Mouse (Mus musculus) intestine, postnatal 0 days (tissue): ENCODE data around the gene Sh2b2. TPM values are rescaled to one million over a fixed set of nuclear protein-coding genes. Genes with fewer than 3 reads are reported as not detected.
A peak's percentile ranks its signal among the peaks of the same experiment; 100 is the strongest.

Experiments
- ATAC-seq: fragments of 200-750 bp; cut with Nextera tagmentation; 2 replicates; pipeline ENCODE4 v1.8.0; 2017; ENCODE audit warnings: mild to moderate bottlenecking, moderate TSS enrichment, moderate library complexity
- H3K27ac ChIP-seq: fragments of 300-500 bp; sonication (generic); 2 replicates; pipeline ENCODE4 v1.5.1; 2014; ENCODE audit warnings: mild to moderate bottlenecking, low read depth, low read length, moderate library complexity
- H3K27me3 ChIP-seq: fragments of 300-500 bp; sonication (generic); replicated peaks from 2 replicates; pipeline ENCODE4 v1.6.1; 2014; ENCODE audit warnings: low read length, mixed read lengths; ENCODE audit not compliant: control insufficient read depth, insufficient read depth
- H3K36me3 ChIP-seq: fragments of 300-500 bp; sonication (generic); 2 replicates; pipeline ENCODE4 v1.6.1; 2014; ENCODE audit warnings: mild to moderate bottlenecking, moderate library complexity; ENCODE audit not compliant: control insufficient read depth, insufficient read depth
- H3K4me1 ChIP-seq: fragments of 300-500 bp; sonication (generic); replicated peaks from 2 replicates; pipeline ENCODE4 v1.6.1; 2014; ENCODE audit warnings: antibody characterized with exemption, low read length, mixed read lengths; ENCODE audit not compliant: control insufficient read depth, insufficient read depth
- H3K4me2 ChIP-seq: fragments of 300-500 bp; sonication (generic); replicated peaks from 2 replicates; pipeline ENCODE4 v1.6.1; 2014; ENCODE audit warnings: low read depth, mild to moderate bottlenecking, moderate library complexity
- H3K4me3 ChIP-seq: fragments of 300-500 bp; sonication (generic); 2 replicates; pipeline ENCODE4 v1.5.1; 2014; ENCODE audit warnings: low read depth, low read length
- H3K9ac ChIP-seq: fragments of 300-500 bp; sonication (generic); 2 replicates; pipeline ENCODE4 v1.6.1; 2014; ENCODE audit warnings: mild to moderate bottlenecking, low read depth, low read length
- H3K9me3 ChIP-seq: fragments of 300-500 bp; sonication (generic); 2 replicates; pipeline ENCODE4 v1.6.1; 2016; ENCODE audit warnings: mixed run types; ENCODE audit not compliant: control insufficient read depth
- CTCF ChIP-seq: sonication (generic); IDR thresholded peaks from 2 replicates; pipeline ENCODE4 v1.5.1; 2016; ENCODE audit warnings: low read depth, mild to moderate bottlenecking, control low read depth, antibody characterized with exemption, moderate library complexity
- WGBS: fragments of 180-500 bp; shearing (Covaris S2); extraction: QIAGEN DNeasy Blood & Tissue Kit; methylation state at CpG from one replicate; pipeline ENCODE4 v1.1.7; 2014; 5-methylcytosine and 5-hydroxymethylcytosine counted together
- polyA plus RNA-seq: library from polyadenylated mRNA; unstranded; fragments of >200 nt; fragmentation: Nextera tagmentation; extraction: Ambion mirVana; gene quantifications from 2 replicates; pipeline ENCODE4 v1.2.1, GENCODE M21; 2015

The Sh2b2 gene
- polyA plus RNA-seq, 1 experiment from 2014 or later, result 1.0 TPM

DNA sequence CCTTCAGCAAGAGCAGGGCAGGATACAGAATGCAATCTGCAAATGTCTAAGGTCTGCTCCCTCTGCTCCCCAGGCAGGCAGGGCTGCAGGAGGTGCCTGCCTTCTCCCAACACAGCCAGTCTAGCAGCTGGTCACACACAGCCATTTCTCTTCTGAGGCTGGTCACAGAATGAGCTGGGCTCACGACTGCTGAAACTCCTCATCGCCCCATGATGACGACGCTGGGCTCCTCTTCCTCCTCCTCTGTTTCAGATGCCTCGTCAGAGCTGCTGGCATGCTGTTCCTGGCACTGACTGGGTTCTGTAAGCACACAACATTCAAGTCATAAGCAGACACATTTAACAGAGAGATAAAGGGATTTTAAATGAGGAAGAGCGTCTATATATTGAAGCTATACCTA, 65.2 kb downstream of the Sh2b2 start:
- WGBS, result 89% methylated on average over 6 of the region's 6 CpGs
- Histone ChIP-seq H3K9me3 (no peaks in the 10 kb centered on the region), H3K4me1 (no peaks in the 10 kb centered on the region), H3K27ac (no peak overlapping the region), H3K4me2 (no peak overlapping the region), H3K4me3 (no peak overlapping the region), H3K9ac (no peak overlapping the region), H3K36me3 (peaks cover 56% of the 10 kb centered on the region), H3K27me3 (no peaks in the 10 kb centered on the region)
- no peak for TF ChIP-seq CTCF
- ATAC-seq, result no peak

DNA sequence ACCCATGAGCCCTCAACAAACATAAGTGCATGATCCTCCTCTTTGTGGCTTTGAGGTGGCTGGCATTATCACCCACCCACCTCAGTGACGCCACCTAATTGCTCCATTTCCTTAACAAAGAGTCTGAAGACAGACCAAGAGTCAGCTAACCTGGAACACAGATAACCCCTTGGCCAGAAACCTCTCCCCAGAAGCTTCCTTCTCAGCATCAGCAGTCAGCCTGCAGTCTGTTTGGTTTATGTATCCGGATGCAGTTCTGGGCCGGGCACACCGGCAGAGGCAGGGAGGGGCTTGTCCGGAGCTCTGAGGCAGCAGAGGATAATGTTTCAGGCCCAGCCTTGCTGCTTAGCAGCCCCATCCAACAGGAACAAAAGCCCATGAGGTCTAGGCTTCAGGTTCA, 66.8 kb downstream of the Sh2b2 start:
- no peak overlapping the region for H3K4me2 ChIP-seq
- WGBS, result 79% methylated on average over 5 of the region's 5 CpGs
- H3K9me3 ChIP-seq, result no peaks in the 10 kb centered on the region
- peaks cover 54% of the 10 kb centered on the region for H3K36me3 ChIP-seq
- H3K4me1 ChIP-seq, result no peaks in the 10 kb centered on the region
- no peak for TF ChIP-seq CTCF
- ATAC-seq, result no peak
- H3K27me3 ChIP-seq, result no peaks in the 10 kb centered on the region
- H3K27ac ChIP-seq, result no peak overlapping the region
- no peak overlapping the region for H3K9ac ChIP-seq
- H3K4me3 ChIP-seq, result no peak overlapping the region

DNA sequence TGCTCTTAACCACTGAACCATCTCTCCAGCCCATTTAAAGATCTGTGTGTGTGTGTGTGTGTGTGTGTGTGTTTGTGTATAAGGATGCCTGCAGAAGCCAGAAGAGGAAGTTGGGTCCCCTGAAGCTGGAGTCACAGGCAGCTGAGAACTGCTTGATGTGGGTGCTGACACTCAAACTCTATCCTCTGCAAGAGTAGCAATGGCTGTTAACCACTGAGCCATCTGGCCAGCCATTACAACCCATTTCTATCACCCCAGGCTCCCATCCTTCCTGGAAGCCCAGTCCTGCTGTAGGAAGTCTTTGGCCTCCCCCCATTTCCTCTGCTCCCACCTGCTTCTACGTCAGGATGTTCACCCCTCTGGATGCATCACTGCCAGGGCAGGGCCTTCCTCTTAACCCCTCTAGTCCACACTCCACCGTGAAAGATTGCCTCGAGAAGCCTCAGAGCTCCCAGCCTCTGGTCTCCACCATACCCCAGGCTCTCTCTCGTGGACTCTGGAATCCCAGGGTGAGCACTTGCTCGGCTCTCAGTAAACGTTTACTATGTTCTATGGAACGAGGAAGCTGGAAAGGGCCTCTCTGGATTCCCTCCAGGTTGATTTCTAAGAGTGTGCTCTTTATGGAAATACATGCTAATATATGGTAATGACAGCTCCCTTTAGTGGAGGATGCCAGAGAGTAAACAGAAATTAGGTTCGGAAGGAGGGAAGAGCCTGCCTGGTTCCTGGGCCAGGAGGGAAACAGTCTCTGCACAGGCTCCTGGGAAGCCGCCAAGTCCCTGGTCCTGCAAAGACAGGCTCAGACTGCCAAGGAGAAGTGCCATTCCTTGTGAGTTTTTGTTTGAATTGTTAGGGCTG, 72.5 kb downstream of the Sh2b2 start:
- no peak for TF ChIP-seq CTCF
- 24% methylated on average over 9 of the region's 9 CpGs for WGBS

DNA sequence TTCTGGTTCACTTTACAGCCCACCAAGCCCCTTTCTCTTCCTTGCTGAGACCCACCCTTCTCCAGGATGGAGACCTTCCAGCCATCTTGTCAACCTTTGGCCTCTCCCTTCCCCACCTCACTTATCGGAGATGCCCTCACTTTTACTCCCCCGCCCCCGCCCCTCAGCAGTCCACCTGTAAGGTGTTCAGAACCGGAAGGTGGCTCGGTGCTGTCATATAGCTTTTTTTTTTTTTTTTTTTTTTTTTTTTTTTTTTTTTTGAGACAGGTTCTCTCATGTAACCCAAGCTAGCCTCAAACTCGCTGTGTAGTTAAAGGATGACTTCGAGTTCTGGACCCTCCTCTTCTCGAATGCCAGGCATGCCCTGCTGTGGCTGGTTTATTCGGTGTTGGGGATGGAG, 73.4 kb downstream of the Sh2b2 start:
- peaks cover under 1% of the 10 kb centered on the region; the same call in 1 of the 2 replicates for H3K36me3 ChIP-seq
- 0 out of 2 replicates have a peak overlapping the region, but pooled peaks have one; percentile 72 for H3K27ac ChIP-seq
- H3K4me3 ChIP-seq, result no peak overlapping the region
- no peak overlapping the region for H3K4me2 ChIP-seq
- H3K9ac ChIP-seq, result no peak overlapping the region
- ATAC-seq, result no peak
- no peak for TF ChIP-seq CTCF
- WGBS, result 54% methylated on average over 9 of the region's 9 CpGs
- H3K27me3 ChIP-seq, result no peaks in the 10 kb centered on the region
- H3K4me1 ChIP-seq, result 0 out of 2 replicates have a peak, but pooled peaks cover 10% of the 10 kb centered on the region
- 0 out of 2 replicates have a peak, but pooled peaks cover 3% of the 10 kb centered on the region for H3K9me3 ChIP-seq

More for the DNA sequence above, 72.5 kb downstream of the Sh2b2 start:
- H3K9ac ChIP-seq, result no peak overlapping the region
- H3K9me3 ChIP-seq, result no peaks in the 10 kb centered on the region
- peak overlapping the region; percentile 21 for H3K4me2 ChIP-seq
- H3K27ac ChIP-seq, result peak overlapping the region; percentile 58
- ATAC-seq, result no peak
- H3K4me1 ChIP-seq, result 0 out of 2 replicates have a peak, but pooled peaks cover 10% of the 10 kb centered on the region
- no peaks in the 10 kb centered on the region for H3K27me3 ChIP-seq
- no peak overlapping the region for H3K4me3 ChIP-seq
- H3K36me3 ChIP-seq, result peaks cover 8% of the 10 kb centered on the region; the same call in 1 of the 2 replicates

DNA sequence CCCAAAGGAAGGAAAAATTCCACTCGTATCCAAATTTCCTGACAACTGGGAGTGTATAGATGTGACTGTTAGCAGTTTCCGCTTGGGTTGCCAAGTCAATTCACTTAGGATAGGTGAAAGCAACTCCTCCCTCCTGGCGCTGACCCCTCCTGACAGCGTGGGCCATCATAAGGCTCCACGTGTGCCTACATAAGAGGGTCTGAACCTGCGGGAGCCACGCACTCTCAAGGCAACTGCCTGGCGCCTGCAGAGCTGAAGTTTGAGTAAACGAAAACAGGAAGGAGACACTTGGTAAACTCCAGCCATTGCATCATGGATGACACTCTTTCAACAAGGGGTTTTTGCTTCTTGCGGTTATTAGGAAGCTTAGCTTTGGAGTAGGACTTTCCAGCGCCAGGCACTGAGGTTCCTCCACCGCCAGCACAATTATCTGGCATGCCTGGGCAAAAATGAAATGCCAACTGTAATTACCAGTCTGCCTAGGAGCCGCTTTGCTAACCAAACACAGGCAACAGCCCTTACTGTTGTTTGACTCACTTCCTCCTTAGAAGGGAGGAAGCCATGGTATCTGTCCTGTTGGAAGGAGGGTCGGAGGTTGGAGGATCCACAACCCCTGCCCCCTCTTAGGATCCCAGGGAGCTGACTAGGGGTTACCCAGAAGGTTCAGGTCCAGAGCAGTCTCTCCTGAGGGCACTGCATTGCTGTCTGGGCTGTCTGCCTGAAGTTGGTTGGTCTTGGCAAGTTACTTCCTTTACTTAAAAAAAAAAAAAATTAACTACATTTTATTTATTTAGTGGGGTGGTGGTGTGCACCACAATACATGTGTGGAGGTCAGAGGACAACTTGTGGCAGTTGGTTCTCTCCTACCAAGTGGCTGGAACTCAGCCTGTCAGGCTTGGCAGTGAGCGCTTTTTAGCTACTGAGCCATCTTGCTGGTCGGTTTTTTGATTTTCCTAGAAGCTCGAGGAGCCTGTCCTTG, 74.7 kb downstream of the Sh2b2 start:
- peak overlapping the region; percentile 91 for H3K4me2 ChIP-seq
- no peaks in the 10 kb centered on the region for H3K27me3 ChIP-seq
- H3K9me3 ChIP-seq, result 0 out of 2 replicates have a peak, but pooled peaks cover 3% of the 10 kb centered on the region
- 0 out of 2 replicates have a peak, but pooled peaks cover 10% of the 10 kb centered on the region for H3K4me1 ChIP-seq
- peak overlapping the region; percentile 52 for H3K4me3 ChIP-seq
- TF ChIP-seq CTCF, result no peak
- no peak overlapping the region for H3K9ac ChIP-seq
- peak; percentile 22; the same call in 1 of the 2 replicates for ATAC-seq
- peak overlapping the region; percentile 72 for H3K27ac ChIP-seq
- WGBS, result 26% methylated on average over 17 of the region's 17 CpGs
- H3K36me3 ChIP-seq, result no peaks in the 10 kb centered on the region; the same call in 1 of the 2 replicates
